Mouse (Mus musculus): ENCODE results near the gene Mul1.

GRCm38 (mm10) chr4:138459775-138460174 is 25.3 kb downstream of the Mul1 start:
- TF ChIP-seq CTCF (IDR thresholded peaks at IDR 0.05; ENCODE audit: low read depth) = no peak
- no peak for TF ChIP-seq EP300 (IDR thresholded peaks at IDR 0.05; ENCODE audit: low read depth)

Data from liver, embryonic 14.5 days (tissue).